Mouse (Mus musculus) midbrain, embryonic 12.5 days (tissue): Measurements from ENCODE around the gene Atn1. TPM values are rescaled to one million over a fixed set of nuclear protein-coding genes. Genes with fewer than 3 reads are reported as not detected.
A peak's percentile ranks its signal among the peaks of the same experiment; 100 is the strongest.

Experiments
- ATAC-seq: fragments of 200-750 bp; cut with Nextera tagmentation; 2 replicates; pipeline ENCODE4 v1.8.0; 2017; ENCODE audit warnings: low read depth, moderate TSS enrichment, moderate library complexity; ENCODE audit not compliant: low FRiP score
- H3K27ac ChIP-seq: fragments of 300-500 bp; sonication (generic); replicated peaks from 2 replicates; pipeline ENCODE4 v1.5.1; 2016; ENCODE audit warnings: mild to moderate bottlenecking
- H3K27me3 ChIP-seq: fragments of 300-500 bp; sonication (generic); 2 replicates; pipeline ENCODE4 v1.6.1; 2016; ENCODE audit warnings: mild to moderate bottlenecking
- H3K36me3 ChIP-seq: fragments of 300-500 bp; sonication (generic); 2 replicates; pipeline ENCODE4 v1.6.1; 2016
- H3K4me1 ChIP-seq: fragments of 300-500 bp; sonication (generic); 2 replicates; pipeline ENCODE4 v1.6.1; 2016
- H3K4me2 ChIP-seq: fragments of 300-500 bp; sonication (generic); replicated peaks from 2 replicates; pipeline ENCODE4 v1.6.1; 2016; ENCODE audit warnings: mild to moderate bottlenecking, moderate library complexity
- H3K4me3 ChIP-seq: fragments of 300-500 bp; sonication (generic); 2 replicates; pipeline ENCODE4 v1.5.1; 2016; ENCODE audit warnings: mild to moderate bottlenecking
- H3K9ac ChIP-seq: fragments of 300-500 bp; sonication (generic); replicated peaks from 2 replicates; pipeline ENCODE4 v1.6.1; 2016; ENCODE audit warnings: mild to moderate bottlenecking, moderate library complexity
- H3K9me3 ChIP-seq: fragments of 300-500 bp; sonication (generic); 2 replicates; pipeline ENCODE4 v1.6.1; 2016; ENCODE audit warnings: mild to moderate bottlenecking
- WGBS: fragments of 180-500 bp; shearing (Covaris S2); methylation state at CpG from one replicate; pipeline ENCODE4 v1.1.7; 2016; 5-methylcytosine and 5-hydroxymethylcytosine counted together
- polyA plus RNA-seq: library from polyadenylated mRNA; unstranded; fragments of >200 nt; fragmentation: Nextera tagmentation; extraction: Ambion mirVana; gene quantifications from 2 replicates; pipeline ENCODE4 v1.2.1, GENCODE M21; 2016

The Atn1 gene
- polyA plus RNA-seq, 1 experiment from 2014 or later = 15.6 TPM

DNA sequence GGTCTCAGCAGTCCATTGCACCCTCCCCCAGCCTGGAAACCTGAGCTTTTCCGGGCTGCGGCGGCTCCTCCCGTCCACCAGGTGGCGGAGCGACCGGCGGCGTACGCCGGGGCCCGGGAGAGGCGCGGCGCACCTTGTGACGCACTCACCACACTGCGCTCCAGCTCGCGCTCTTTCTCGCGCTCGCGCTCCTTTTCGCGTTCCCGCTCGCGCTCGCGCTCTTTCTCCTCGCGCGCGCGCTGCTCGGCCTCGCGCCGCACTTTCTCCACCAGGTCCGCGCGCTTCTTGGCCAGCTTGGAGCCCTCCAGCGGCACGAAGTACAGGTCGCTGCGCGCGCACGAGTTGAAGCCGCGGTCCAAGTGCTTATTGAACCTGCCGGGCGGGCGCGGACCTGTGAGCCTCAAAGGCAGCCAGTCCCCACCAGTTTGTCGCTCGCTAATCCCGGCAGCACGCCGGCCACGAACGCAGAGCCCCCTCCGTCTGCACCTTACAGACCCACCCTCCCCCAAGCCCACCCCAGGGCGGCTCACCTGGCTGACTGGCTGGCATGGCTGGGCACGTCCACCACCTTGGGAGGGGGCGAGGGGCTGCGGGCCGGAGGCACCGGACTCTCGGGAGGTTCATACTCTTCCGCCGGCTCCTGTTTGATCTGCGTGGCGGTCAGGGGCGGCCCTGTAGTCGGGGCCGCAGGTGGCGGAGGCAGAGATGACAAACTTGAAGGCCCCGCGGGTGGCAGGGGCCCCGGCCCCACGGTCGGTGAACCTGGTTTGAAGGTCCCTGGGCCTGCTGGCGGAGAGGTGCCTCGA is 10.6 kb downstream of the Atn1 start:
- Histone ChIP-seq H3K4me1 (peaks cover 28% of the 10 kb centered on the region), H3K27ac (peak overlapping the region; percentile 82), H3K9ac (peak overlapping the region; percentile 75), H3K36me3 (peaks cover 59% of the 10 kb centered on the region), H3K9me3 (no peaks in the 10 kb centered on the region), H3K4me2 (peak overlapping the region; percentile 73), H3K4me3 (peak overlapping the region; percentile 45), H3K27me3 (no peaks in the 10 kb centered on the region)
- ATAC-seq = peak; percentile 80
- under 1% methylated on average over 85 of the region's 85 CpGs for WGBS

GRCm38 (mm10) chr6:124744755-124745321 is 11.5 kb downstream of the Atn1 start:
- 70% methylated on average over 26 of the region's 26 CpGs for WGBS
- Histone ChIP-seq H3K4me3 (peak overlapping the region; percentile 45), H3K27ac (peak overlapping the region; percentile 82), H3K4me1 (peaks cover 33% of the 10 kb centered on the region), H3K9ac (peak overlapping the region; percentile 53), H3K4me2 (peak overlapping the region; percentile 73), H3K9me3 (no peaks in the 10 kb centered on the region), H3K36me3 (peaks cover 58% of the 10 kb centered on the region), H3K27me3 (no peaks in the 10 kb centered on the region)
- no peak for ATAC-seq

- H3K36me3 ChIP-seq = peaks cover 46% of the 10 kb centered on the region
- no peak overlapping the region for H3K4me3 ChIP-seq
- no peaks in the 10 kb centered on the region for H3K27me3 ChIP-seq
- no peak overlapping the region for H3K27ac ChIP-seq
- H3K9ac ChIP-seq = 0 out of 2 replicates have a peak overlapping the region, but pooled peaks have one; percentile 17
- no peak for ATAC-seq
- H3K4me1 ChIP-seq = peaks cover 45% of the 10 kb centered on the region
- no peak overlapping the region for H3K4me2 ChIP-seq
- WGBS = 90% methylated on average over 8 of the region's 8 CpGs
- no peaks in the 10 kb centered on the region for H3K9me3 ChIP-seq
Observed at GRCm38 (mm10) chr6:124743647-124744046, 12.7 kb downstream of the Atn1 start.

DNA sequence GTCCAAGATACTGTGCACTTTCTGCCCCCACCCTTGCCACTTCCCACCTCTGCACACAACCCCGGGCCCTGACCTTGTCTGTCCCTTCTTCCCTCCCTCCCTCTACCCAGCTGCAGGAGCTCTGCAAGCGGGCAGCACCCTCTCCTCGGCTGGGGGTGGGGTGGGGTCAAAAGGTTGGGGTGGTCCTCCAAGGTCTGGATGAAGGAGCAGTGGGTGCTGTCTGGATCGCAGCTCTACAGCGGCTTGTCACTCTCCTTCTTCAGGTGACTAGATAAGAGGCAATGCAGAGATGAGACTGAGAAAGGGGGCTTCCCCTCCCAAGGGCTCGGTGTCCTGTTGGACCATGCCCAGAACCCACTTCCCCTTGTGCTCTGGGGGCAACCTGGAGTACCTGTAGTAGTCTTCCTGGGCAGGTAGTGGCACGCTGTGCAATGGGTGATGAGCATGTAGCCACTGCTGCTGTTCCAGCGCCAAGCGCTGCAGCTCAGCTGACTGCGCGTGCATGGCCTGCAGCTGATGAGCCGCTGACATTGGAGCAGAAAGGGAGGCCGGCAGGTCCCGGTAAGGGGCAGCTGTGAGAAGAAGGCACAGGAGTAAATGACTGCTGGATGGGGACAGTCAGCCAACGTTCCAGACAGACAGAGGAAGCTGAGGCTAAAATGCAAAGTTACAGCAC is 13.3 kb downstream of the Atn1 start:
- Histone ChIP-seq H3K27me3 (no peaks in the 10 kb centered on the region), H3K4me1 (peaks cover 50% of the 10 kb centered on the region)
- 95% methylated on average over 14 of the region's 15 CpGs for WGBS

GRCm38 (mm10) chr6:124741842-124742241 is 14.5 kb downstream of the Atn1 start:
- H3K9me3 ChIP-seq = no peaks in the 10 kb centered on the region

More for the DNA sequence above, 13.3 kb downstream of the Atn1 start:
- Histone ChIP-seq H3K9me3 (no peaks in the 10 kb centered on the region), H3K4me3 (no peak overlapping the region), H3K27ac (no peak overlapping the region), H3K9ac (no peak overlapping the region), H3K4me2 (no peak overlapping the region), H3K36me3 (peaks cover 40% of the 10 kb centered on the region)
- ATAC-seq = no peak

GRCm38 (mm10) chr6:124740888-124741761 is 15.2 kb downstream of the Atn1 start, which contains the start of gene Grcc10:
Gene Grcc10 (minus strand): TSS chr6:124741374.
- peak; percentile 82 for ATAC-seq
- Histone ChIP-seq H3K4me2 (peak within 1 kb of the TSS; percentile 67), H3K9me3 (no peaks in the 10 kb centered on the region), H3K4me1 (peaks cover 39% of the 10 kb centered on the region), H3K27ac (peak within 1 kb of the TSS; percentile 99), H3K36me3 (peaks cover 27% of the 10 kb centered on the region), H3K4me3 (peak within 1 kb of the TSS; percentile 56), H3K9ac (peak within 1 kb of the TSS; percentile 77), H3K27me3 (no peaks in the 10 kb centered on the region)
- under 1% methylated on average over 41 of the region's 41 CpGs for WGBS

More at GRCm38 (mm10) chr6:124741842-124742241, 14.5 kb downstream of the Atn1 start:
- WGBS = 68% methylated on average over 3 of the region's 3 CpGs
- Histone ChIP-seq H3K9ac (peak overlapping the region; percentile 77; the same call in 1 of the 2 replicates), H3K4me1 (peaks cover 46% of the 10 kb centered on the region), H3K36me3 (peaks cover 28% of the 10 kb centered on the region), H3K27me3 (no peaks in the 10 kb centered on the region), H3K27ac (peak overlapping the region; percentile 99), H3K4me2 (peak overlapping the region; percentile 67), H3K4me3 (peak overlapping the region; percentile 56)
- ATAC-seq = no peak

DNA sequence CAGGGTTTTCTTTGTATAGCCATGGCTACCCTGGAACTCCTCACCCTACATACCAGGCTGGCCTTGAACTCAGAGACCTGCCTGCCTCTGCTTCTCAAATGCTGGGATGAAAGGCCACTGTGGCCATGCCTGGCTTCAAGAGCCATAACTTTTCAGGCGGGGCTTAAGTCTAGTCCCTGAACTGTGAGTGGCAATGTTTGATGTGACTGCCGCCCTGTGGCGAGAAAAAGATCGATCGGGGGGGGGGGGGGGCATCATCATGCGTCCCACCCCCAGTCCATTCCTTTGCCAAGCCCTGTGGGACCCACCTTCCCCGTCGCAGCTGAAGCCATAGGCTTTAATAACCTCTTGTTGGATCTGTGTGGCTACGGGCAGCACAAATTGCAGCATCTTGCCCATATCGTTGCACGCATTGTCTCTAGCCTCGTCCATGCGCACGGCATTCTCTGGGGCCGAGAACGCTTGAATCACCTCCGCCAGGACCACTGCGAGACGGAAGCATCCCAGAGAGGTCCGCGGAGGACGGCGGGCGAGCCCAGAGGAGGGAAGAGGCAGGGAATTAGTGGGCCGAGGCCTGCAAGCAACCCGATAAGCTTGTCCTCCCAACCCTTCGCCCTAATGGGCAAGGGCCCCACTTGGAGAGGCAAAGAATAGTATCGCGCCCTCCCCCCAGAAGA is 16.0 kb downstream of the Atn1 start:
- Histone ChIP-seq H3K9me3 (no peaks in the 10 kb centered on the region), H3K27me3 (no peaks in the 10 kb centered on the region), H3K4me3 (peak overlapping the region; percentile 56), H3K27ac (peak overlapping the region; percentile 99), H3K9ac (peak overlapping the region; percentile 77), H3K36me3 (peaks cover 27% of the 10 kb centered on the region), H3K4me2 (peak overlapping the region; percentile 67), H3K4me1 (peaks cover 36% of the 10 kb centered on the region)
- ATAC-seq = peak; percentile 12
- 1% methylated on average over 29 of the region's 29 CpGs for WGBS

- Histone ChIP-seq H3K9ac (peak overlapping the region; percentile 32; the same call in 1 of the 2 replicates), H3K36me3 (peaks cover 18% of the 10 kb centered on the region), H3K4me2 (peak overlapping the region; percentile 67), H3K27me3 (no peaks in the 10 kb centered on the region), H3K9me3 (no peaks in the 10 kb centered on the region), H3K27ac (peak overlapping the region; percentile 99; the same call in 1 of the 2 replicates), H3K4me3 (no peak overlapping the region), H3K4me1 (peaks cover 29% of the 10 kb centered on the region)
- no peak for ATAC-seq
- 84% methylated on average over 10 of the region's 10 CpGs for WGBS
Observed at GRCm38 (mm10) chr6:124739231-124739796, 17.0 kb downstream of the Atn1 start.

GRCm38 (mm10) chr6:124738511-124739023 is 17.8 kb downstream of the Atn1 start, which contains the start of gene Ptpn6:
Gene Ptpn6 (minus strand): TSS chr6:124738714.
- no peaks in the 10 kb centered on the region for H3K27me3 ChIP-seq
- peak within 1 kb of the TSS; percentile 20 for H3K27ac ChIP-seq
- peaks cover 13% of the 10 kb centered on the region for H3K36me3 ChIP-seq
- H3K4me1 ChIP-seq = peaks cover 29% of the 10 kb centered on the region
- H3K4me3 ChIP-seq = no peak within 1 kb of the TSS
- H3K4me2 ChIP-seq = peak within 1 kb of the TSS; percentile 67; the same call in 1 of the 2 replicates
- WGBS = 24% methylated on average over 15 of the region's 15 CpGs
- peak within 1 kb of the TSS; percentile 32; the same call in 1 of the 2 replicates for H3K9ac ChIP-seq
- no peaks in the 10 kb centered on the region for H3K9me3 ChIP-seq
- no peak for ATAC-seq

DNA sequence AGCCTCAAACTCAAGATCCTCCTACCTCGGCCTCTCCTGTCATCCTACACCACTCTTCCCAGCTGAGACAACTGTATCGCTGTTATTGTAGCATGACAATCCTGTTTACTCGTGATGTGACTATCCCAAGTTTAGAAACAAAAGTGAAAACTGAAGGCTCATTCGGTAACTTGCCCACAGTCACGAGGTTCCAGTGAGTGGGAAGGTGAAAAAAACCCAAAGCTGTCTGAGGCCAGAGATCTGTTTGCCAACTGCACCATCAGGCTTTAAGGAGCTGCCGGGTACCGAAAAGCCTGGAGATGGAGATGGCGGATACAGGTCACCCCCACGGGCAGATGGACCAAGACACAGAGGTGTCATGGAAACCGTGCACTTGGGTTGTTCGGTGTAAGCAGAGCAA is 19.3 kb downstream of the Atn1 start:
- no peaks in the 10 kb centered on the region for H3K9me3 ChIP-seq
- no peak overlapping the region for H3K27ac ChIP-seq
- H3K36me3 ChIP-seq = no peaks in the 10 kb centered on the region
- H3K9ac ChIP-seq = no peak overlapping the region
- WGBS = 90% methylated on average over 11 of the region's 11 CpGs
- no peak overlapping the region for H3K4me3 ChIP-seq
- peaks cover 28% of the 10 kb centered on the region for H3K4me1 ChIP-seq
- 0 out of 2 replicates have a peak, but pooled peaks cover 3% of the 10 kb centered on the region for H3K27me3 ChIP-seq
- no peak overlapping the region for H3K4me2 ChIP-seq
- ATAC-seq = no peak
